Mouse (Mus musculus) CH12.LX (cell line): ENCODE results near the gene Ism2. TPM values are rescaled to one million over a fixed set of nuclear protein-coding genes. Genes with fewer than 3 reads are reported as not detected.

Experiments used
- DNase-seq: peaks from one replicate; pipeline ENCODE4 v3.0.0-alpha.2; 2013; ENCODE audit errors: extremely low read depth
- H3K27ac ChIP-seq: 2 replicates; pipeline ENCODE4 v1.5.1; 2012; ENCODE audit warnings: low read depth, mild to moderate bottlenecking, control low read depth, moderate library complexity; ENCODE audit not compliant: insufficient read depth
- H3K27me3 ChIP-seq: replicated peaks from 2 replicates; pipeline ENCODE3; 2012; ENCODE audit warnings: inconsistent platforms
- H3K36me3 ChIP-seq, 2 experiments: replicated peaks in 1 of 2; 2 replicates each; pipeline versions ENCODE3 to v1.6.1; 2012; ENCODE audit warnings: inconsistent platforms in 1 of 2, low read length in 1 of 2, mild to moderate bottlenecking in 1 of 2, mixed read lengths in 1 of 2, moderate library complexity in 1 of 2; ENCODE audit not compliant: control insufficient read depth in 1 of 2, insufficient read depth in 1 of 2
- H3K4me1 ChIP-seq, 2 experiments: 2 replicates each; pipeline ENCODE4 v1.6.1; 2012; ENCODE audit warnings: inconsistent platforms in 1 of 2, moderate library complexity in 1 of 2; ENCODE audit not compliant: insufficient read depth in 2 of 2, control insufficient read depth in 1 of 2
- H3K4me2 ChIP-seq: 2 replicates; pipeline ENCODE4 v1.6.1; 2012; ENCODE audit warnings: low read depth, mild to moderate bottlenecking, control low read depth; ENCODE audit not compliant: poor library complexity, insufficient read depth, severe bottlenecking
- H3K4me3 ChIP-seq, 3 experiments: fragments of 150-350 bp in 1 of 3; sonication (generic) in 1 of 3; replicated peaks in 1 of 3; 2 replicates each; pipeline versions ENCODE3 to v1.5.1; 2011 to 2012; ENCODE audit warnings: low read depth in 2 of 3, low read length in 2 of 3, mild to moderate bottlenecking in 2 of 3, moderate library complexity in 2 of 3, control low read depth in 1 of 3, improper control_type of control experiment in 1 of 3, inconsistent platforms in 1 of 3, mixed read lengths in 1 of 3; ENCODE audit not compliant: poor library complexity in 1 of 3
- H3K79me2 ChIP-seq: replicated peaks from 2 replicates; pipeline ENCODE4 v1.6.1; 2012; ENCODE audit warnings: mild to moderate bottlenecking, moderate library complexity; ENCODE audit not compliant: control insufficient read depth, poor library complexity, insufficient read depth, severe bottlenecking; ENCODE audit errors: extremely low read depth
- H3K9ac ChIP-seq: 2 replicates; pipeline ENCODE4 v1.6.1; 2012; ENCODE audit warnings: low read depth, mild to moderate bottlenecking, control low read depth, moderate library complexity; ENCODE audit not compliant: insufficient read depth
- H3K9me3 ChIP-seq: replicated peaks from 2 replicates; pipeline ENCODE3; 2012; ENCODE audit warnings: low read length, inconsistent platforms, mixed read lengths
- CHD1 ChIP-seq: IDR thresholded peaks from 2 replicates; pipeline ENCODE4 v1.6.1; 2012; ENCODE audit warnings: low read depth, low read length, improper control_type of control experiment, inconsistent platforms
- CHD2 ChIP-seq: IDR thresholded peaks from 2 replicates; pipeline ENCODE4 v1.6.1; 2011; ENCODE audit warnings: low read length, improper control_type of control experiment
- CTCF ChIP-seq, 2 experiments: IDR thresholded peaks in 1 of 2; conservative IDR thresholded peaks in 1 of 2; 2 replicates each; pipeline ENCODE4 v1.5.1; 2011 to 2012; ENCODE audit warnings: low read depth in 2 of 2, low read length in 2 of 2, improper control_type of control experiment in 1 of 2, inconsistent platforms in 1 of 2, mild to moderate bottlenecking in 1 of 2, moderate library complexity in 1 of 2
- E2F4 ChIP-seq: IDR thresholded peaks from 2 replicates; pipeline ENCODE4 v1.6.1; 2011; ENCODE audit warnings: low read depth, low read length, improper control_type of control experiment; ENCODE audit not compliant: insufficient replicate concordance
- ELF1 ChIP-seq: IDR thresholded peaks from 2 replicates; pipeline ENCODE4 v1.6.1; 2014; ENCODE audit warnings: low read depth, mild to moderate bottlenecking, inconsistent platforms, low read length, improper control_type of control experiment
- EP300 ChIP-seq: IDR thresholded peaks from 2 replicates; pipeline ENCODE4 v1.6.1; 2011; ENCODE audit warnings: low read length, improper control_type of control experiment
- ETS1 ChIP-seq: conservative IDR thresholded peaks from 2 replicates; pipeline ENCODE4 v1.6.1; 2012; ENCODE audit warnings: low read depth, mild to moderate bottlenecking, inconsistent platforms, low read length, improper control_type of control experiment, moderate library complexity
- HCFC1 ChIP-seq: IDR thresholded peaks from 2 replicates; pipeline ENCODE4 v1.6.1; 2012; ENCODE audit warnings: low read depth, mild to moderate bottlenecking, inconsistent platforms, low read length, improper control_type of control experiment
- IRF4 ChIP-seq: IDR thresholded peaks from 2 replicates; pipeline ENCODE4 v1.6.1; 2014; ENCODE audit warnings: low read depth, mild to moderate bottlenecking, inconsistent platforms, low read length, improper control_type of control experiment
- JUN ChIP-seq: IDR thresholded peaks from 2 replicates; pipeline ENCODE4 v1.6.1; 2011; ENCODE audit warnings: low read depth, mild to moderate bottlenecking, low read length, improper control_type of control experiment, moderate library complexity; ENCODE audit not compliant: insufficient read depth
- MAFK ChIP-seq: IDR thresholded peaks from 2 replicates; pipeline ENCODE4 v1.6.1; 2011; ENCODE audit warnings: low read length, improper control_type of control experiment; ENCODE audit not compliant: insufficient replicate concordance
- MAX ChIP-seq: IDR thresholded peaks from 2 replicates; pipeline ENCODE4 v1.6.1; 2011; ENCODE audit warnings: low read length, improper control_type of control experiment
- MXI1 ChIP-seq: IDR thresholded peaks from 2 replicates; pipeline ENCODE4 v1.6.1; 2011; ENCODE audit warnings: mild to moderate bottlenecking, low read depth, low read length, improper control_type of control experiment
- NRF1 ChIP-seq: IDR thresholded peaks from 2 replicates; pipeline ENCODE4 v1.6.1; 2014; ENCODE audit warnings: low read depth, mild to moderate bottlenecking, inconsistent platforms, low read length, improper control_type of control experiment, moderate library complexity
- PAX5 ChIP-seq: IDR thresholded peaks from 2 replicates; pipeline ENCODE4 v1.6.1; 2012; ENCODE audit warnings: low read length, inconsistent platforms, mixed read lengths
- POLR2AphosphoS2 ChIP-seq: IDR thresholded peaks from 2 replicates; pipeline ENCODE4 v1.6.1; 2011; ENCODE audit warnings: low read depth, low read length, improper control_type of control experiment
- RCOR1 ChIP-seq: conservative IDR thresholded peaks from 2 replicates; pipeline ENCODE4 v1.6.1; 2012; ENCODE audit warnings: low read depth, mild to moderate bottlenecking, inconsistent platforms, low read length, improper control_type of control experiment
- SIN3A ChIP-seq: IDR thresholded peaks from 2 replicates; pipeline ENCODE4 v1.6.1; 2012; ENCODE audit warnings: low read length, improper control_type of control experiment, inconsistent platforms
- UBTF ChIP-seq: IDR thresholded peaks from 2 replicates; pipeline ENCODE4 v1.6.1; 2012; ENCODE audit warnings: low read depth, mild to moderate bottlenecking, inconsistent platforms, low read length, improper control_type of control experiment, moderate library complexity
- USF1 ChIP-seq: IDR thresholded peaks from 2 replicates; pipeline ENCODE4 v1.6.1; 2014; ENCODE audit warnings: low read depth, mild to moderate bottlenecking, inconsistent platforms, low read length, improper control_type of control experiment
- ZC3H11A ChIP-seq: IDR thresholded peaks from 2 replicates; pipeline ENCODE4 v1.6.1; 2012; ENCODE audit warnings: low read depth, mild to moderate bottlenecking, inconsistent platforms, low read length, improper control_type of control experiment
- ZKSCAN1 ChIP-seq: IDR thresholded peaks from 2 replicates; pipeline ENCODE4 v1.6.1; 2012; ENCODE audit warnings: low read depth, inconsistent platforms, low read length, improper control_type of control experiment, borderline replicate concordance
- ZMIZ1 ChIP-seq: IDR thresholded peaks from 2 replicates; pipeline ENCODE4 v1.6.1; 2012; ENCODE audit warnings: low read depth, mild to moderate bottlenecking, inconsistent platforms, low read length, improper control_type of control experiment
- dilution Hi-C: fragments of 300-500 bp; cut with MboI; formaldehyde crosslinking; loops from 2 replicates; pipeline ENCODE4 v1.14.3; 2020; ENCODE audit warnings: low sequenced_read_pairs; ENCODE audit not compliant: extremely low pct_unique_long_range_greater_than_20kb, extremely low pct_ligation_motif_present
- in situ Hi-C: fragments of 300-500 bp; cut with MboI; formaldehyde crosslinking; loops from 3 replicates; pipeline ENCODE4 v1.14.3; 2019; ENCODE audit warnings: low sequenced_read_pairs, low pct_ligation_motif_present, low pct_unique_long_range_greater_than_20kb, mixed read lengths
- polyA plus RNA-seq: library from polyadenylated mRNA; unstranded; fragments of >175 nt; gene quantifications from 2 replicates; pipeline ENCODE4 v1.2.1, GENCODE M21; 2012; ENCODE audit warnings: low read depth; ENCODE audit not compliant: insufficient read length
- total RNA-seq, 2 experiments: library from RNA; depleted of rRNA; stranded (reverse); fragments of 300-350 nt in 1 of 2; fragments of >200 nt in 1 of 2; gene quantifications; 2 replicates each; pipeline ENCODE4 v1.2.3; 2012 to 2014

Gene Ism2
- total and polyA plus RNA-seq, 3 experiments = 0.08 TPM; not detected in 2

DNA sequence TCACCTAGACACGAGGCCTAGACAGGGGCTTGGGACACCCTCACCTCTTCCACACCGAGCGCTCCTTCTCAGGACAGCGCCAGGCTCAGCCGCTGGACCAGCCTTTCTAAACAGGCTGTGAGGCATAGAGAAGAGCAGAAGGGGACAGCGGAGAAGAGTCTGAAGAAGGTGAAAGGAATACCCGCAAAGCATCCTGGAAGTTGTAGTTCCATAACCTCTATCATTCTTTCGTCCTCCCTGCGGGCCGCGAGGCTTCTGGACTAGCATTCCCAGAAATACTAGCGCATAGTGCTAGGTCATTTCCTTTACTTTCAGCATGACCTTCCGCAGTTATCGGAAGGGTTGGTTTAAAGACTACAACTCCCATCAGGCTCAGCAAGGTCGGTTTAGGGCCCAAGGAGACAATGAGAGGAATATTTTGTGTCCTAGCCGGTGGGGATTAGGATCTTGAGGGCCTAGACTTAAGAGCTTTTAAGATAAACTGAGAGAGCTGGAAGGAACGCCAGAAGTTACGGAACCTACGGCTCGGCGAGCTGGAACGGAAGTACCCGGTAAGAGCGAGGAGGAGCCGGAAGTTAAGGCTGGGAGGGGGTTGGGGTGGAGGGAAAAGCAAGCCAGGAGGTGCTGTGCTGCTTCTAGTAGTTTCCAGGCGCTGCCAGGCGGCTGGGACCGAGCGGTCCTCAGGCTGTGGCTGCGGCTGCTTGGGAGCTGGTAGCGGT, 33.2 kb downstream of the Ism2 start, which contains the start of the genes Vipas39 and Ahsa1 (continued):
- no peak for TF ChIP-seq EP300
- no peak for TF ChIP-seq UBTF
- TF ChIP-seq PAX5 = no peak
- TF ChIP-seq HCFC1 = peak; percentile 94

GRCm38 (mm10) chr12:87265444-87265843, 34.1 kb downstream of the Ism2 start:
- DNase-seq = no peak
- H3K4me2 ChIP-seq = peak overlapping the region; percentile 85
- peaks cover 4 to 47% of the 10 kb centered on the region in 2 experiments; a peak in 3 of 4 replicates for H3K4me1 ChIP-seq
- H3K27ac ChIP-seq = peak overlapping the region; percentile 77; the same call in 1 of the 2 replicates
- in situ Hi-C loops = no loop called here
- no peaks in the 10 kb centered on the region for H3K27me3 ChIP-seq
- peaks cover 18% of the 10 kb centered on the region for H3K79me2 ChIP-seq
- no peak for TF ChIP-seq NRF1
- TF ChIP-seq ZC3H11A = no peak
- TF ChIP-seq MAX = no peak
- no peak for TF ChIP-seq USF1
- no peak for TF ChIP-seq POLR2AphosphoS2
- TF ChIP-seq IRF4 = no peak
- TF ChIP-seq E2F4 = no peak
- no peak for TF ChIP-seq ETS1
- no peak for TF ChIP-seq CHD1
- TF ChIP-seq RCOR1 = no peak
- no peak for TF ChIP-seq MAFK
- no peak for TF ChIP-seq CHD2
- no peak for TF ChIP-seq ZKSCAN1
- TF ChIP-seq JUN = no peak
- no peak for TF ChIP-seq ZMIZ1
- TF ChIP-seq ELF1 = no peak
- no peak for TF ChIP-seq UBTF
- TF ChIP-seq CTCF (conservative IDR thresholded peaks at IDR 0.05 in 1 of 2, IDR thresholded peaks at IDR 0.05 in 1 of 2; ENCODE audit: low read depth in 2 of 2, low read length in 2 of 2) = no peak
- no peak for TF ChIP-seq MXI1
- TF ChIP-seq SIN3A = no peak
- H3K4me3 ChIP-seq = peak overlapping the region; percentile 72 to 95 (median 93)
- peak overlapping the region; percentile 80 for H3K9ac ChIP-seq
- peaks cover 35 to 52% of the 10 kb centered on the region in 2 experiments for H3K36me3 ChIP-seq
- dilution Hi-C loops = no loop called here
- no peaks in the 10 kb centered on the region for H3K9me3 ChIP-seq
